Mouse (Mus musculus) kidney, adult 2 months (tissue): Measurements from ENCODE around the gene Tns3.

Source experiments
- CTCF ChIP-seq: fragments of 200-500 bp; conservative IDR thresholded peaks from 2 replicates; pipeline ENCODE4 v1.5.1; 2011; ENCODE audit warnings: low read depth, mild to moderate bottlenecking, control low read depth, low read length, moderate library complexity, mixed read lengths; ENCODE audit not compliant: insufficient read depth, insufficient read length
- POLR2A ChIP-seq: fragments of 200-500 bp; IDR thresholded peaks from one replicate; pipeline ENCODE4 v1.6.1; 2011; ENCODE audit warnings: low read depth, low read length, control low read depth

DNA sequence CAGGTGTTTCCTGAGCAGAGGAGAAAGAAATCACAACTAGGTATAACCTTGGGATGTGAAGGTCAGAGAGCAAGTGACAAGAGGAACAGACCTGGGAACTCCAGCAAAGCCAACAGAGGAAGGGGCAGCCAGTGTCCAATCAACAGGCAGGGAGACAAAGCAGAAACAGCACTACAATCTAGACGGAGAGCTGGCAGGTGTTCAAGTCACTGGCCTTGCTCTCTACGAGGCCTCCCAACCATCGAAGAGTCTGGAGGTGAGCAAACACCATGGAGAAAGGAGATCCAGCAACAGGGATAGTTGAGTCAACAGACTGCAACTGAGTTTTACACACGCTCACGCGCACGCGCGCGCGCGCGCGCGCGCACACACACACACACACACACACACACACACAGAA, 24.6 kb downstream of the Tns3 start:
- TF ChIP-seq CTCF: no peak
- no peak for TF ChIP-seq POLR2A
